In the genomic region with DNA sequence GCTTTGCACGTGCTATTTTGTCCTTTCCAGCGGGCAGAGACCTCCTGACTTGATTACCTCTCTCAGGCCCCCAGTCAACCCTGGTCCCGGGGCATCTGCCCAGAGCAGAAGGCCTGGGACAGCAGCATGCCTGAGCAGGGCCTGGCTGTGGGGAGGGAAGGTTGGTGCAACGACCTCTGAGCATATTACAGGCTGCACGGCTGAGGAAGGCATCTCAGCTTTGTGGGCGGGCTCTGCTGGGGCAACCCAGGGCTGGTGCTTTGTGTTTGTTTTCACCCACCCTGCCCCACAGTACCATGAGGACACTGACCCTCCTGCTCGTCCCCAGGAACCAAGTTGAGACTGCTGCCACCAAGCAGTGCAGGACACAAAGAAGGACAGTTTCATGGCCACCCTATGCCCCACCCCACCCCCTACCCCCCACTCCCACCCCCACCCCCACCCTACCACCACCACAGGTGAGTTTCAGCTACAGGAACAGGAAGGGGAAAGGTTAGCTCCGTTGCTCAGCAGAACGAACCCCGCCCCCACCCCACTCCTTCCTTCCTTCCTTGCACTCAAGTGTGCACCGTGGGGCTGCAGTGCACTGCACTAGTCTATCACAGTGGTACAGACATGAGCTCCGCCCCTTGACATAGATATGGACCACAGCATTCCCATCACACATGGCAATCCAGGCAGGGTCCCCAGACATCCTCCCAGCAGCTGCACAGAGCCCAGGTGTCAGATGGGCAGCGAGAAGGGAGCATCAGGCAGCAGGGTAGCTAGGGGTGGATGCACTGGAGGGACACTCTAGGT, we compare ENCODE assay signal across 8 mouse cellular contexts. TPM values are rescaled to one million over a fixed set of nuclear protein-coding genes. Genes with fewer than 3 reads are reported as not detected.
DNase-seq lines count a peak whose midpoint lies in the region; ATAC-seq lines count a peak whose summit lies in the region.

No protein-coding gene starts in this region.

- H3K4me2 ChIP-seq in embryonic facial prominence, embryonic 11.5 days (ENCODE audit: low read depth, low read length) = no peak overlapping the region
- H3K4me2 ChIP-seq in neural tube, embryonic 15.5 days = no peak overlapping the region

- ATAC-seq in embryonic facial prominence, embryonic 11.5 days (replicated peaks; ENCODE audit: insufficient number of reproducible peaks, low FRiP score, low TSS enrichment, low read depth) = peak; percentile 35; the same call in 1 of the 2 replicates
- no peak for ATAC-seq in cerebellum, adult (ENCODE audit: insufficient number of reproducible peaks, low FRiP score, low TSS enrichment)
- no peak for ATAC-seq in neural tube, embryonic 15.5 days (ENCODE audit: low FRiP score)

- H3K4me1 ChIP-seq in heart, embryonic 10.5 days = peaks cover 32% of the 10 kb centered on the region
- peaks cover 2% of the 10 kb centered on the region; the same call in 1 of the 2 replicates for H3K4me1 ChIP-seq in embryonic facial prominence, embryonic 11.5 days (ENCODE audit: control insufficient read depth, insufficient read depth, low read length)
- H3K4me1 ChIP-seq in neural tube, embryonic 15.5 days = peaks cover 18% of the 10 kb centered on the region

- peak overlapping the region; percentile 80 for H3K27ac ChIP-seq in heart, embryonic 10.5 days
- no peak overlapping the region for H3K27ac ChIP-seq in embryonic facial prominence, embryonic 11.5 days (replicated peaks; ENCODE audit: low read depth, low read length)
- no peak overlapping the region for H3K27ac ChIP-seq in neural tube, embryonic 15.5 days (replicated peaks)

- WGBS in heart, embryonic 10.5 days = 29% methylated on average over 13 of the region's 13 CpGs
- 41% methylated on average over 13 of the region's 13 CpGs for WGBS in embryonic facial prominence, embryonic 11.5 days
- WGBS in neural tube, embryonic 15.5 days = 44% methylated on average over 13 of the region's 13 CpGs

- H3K4me3 ChIP-seq in heart, embryonic 10.5 days = no peak overlapping the region; the same call in 1 of the 2 replicates
- no peak overlapping the region for H3K4me3 ChIP-seq in embryonic facial prominence, embryonic 11.5 days (ENCODE audit: low read depth, low read length)
- no peak overlapping the region for H3K4me3 ChIP-seq in neural tube, embryonic 15.5 days (replicated peaks)

- peak overlapping the region; percentile 32; the same call in 1 of the 2 replicates for H3K9ac ChIP-seq in embryonic facial prominence, embryonic 11.5 days (replicated peaks; ENCODE audit: low read length)
- no peak overlapping the region for H3K9ac ChIP-seq in neural tube, embryonic 15.5 days (replicated peaks)

- no peaks in the 10 kb centered on the region for H3K9me3 ChIP-seq in heart, embryonic 10.5 days
- no peaks in the 10 kb centered on the region for H3K9me3 ChIP-seq in embryonic facial prominence, embryonic 11.5 days (replicated peaks; ENCODE audit: control insufficient read depth, low read length)
- no peaks in the 10 kb centered on the region for H3K9me3 ChIP-seq in neural tube, embryonic 15.5 days (replicated peaks)

- no peaks in the 10 kb centered on the region for H3K36me3 ChIP-seq in heart, embryonic 10.5 days
- no peaks in the 10 kb centered on the region for H3K36me3 ChIP-seq in embryonic facial prominence, embryonic 11.5 days (replicated peaks; ENCODE audit: control insufficient read depth, insufficient read depth, low read depth, low read length)
- H3K36me3 ChIP-seq in neural tube, embryonic 15.5 days = no peaks in the 10 kb centered on the region

- peaks cover 18% of the 10 kb centered on the region for H3K27me3 ChIP-seq in heart, embryonic 10.5 days (ENCODE audit: insufficient read depth, poor library complexity, severe bottlenecking)
- H3K27me3 ChIP-seq in embryonic facial prominence, embryonic 11.5 days (ENCODE audit: control insufficient read depth, insufficient read depth, low read length) = no peaks in the 10 kb centered on the region
- H3K27me3 ChIP-seq in neural tube, embryonic 15.5 days (replicated peaks) = no peaks in the 10 kb centered on the region

- no peak for DNase-seq in heart, embryonic 10.5 days (ENCODE audit: low spot score)
- DNase-seq in heart, adult 9 months (ENCODE audit: low spot score in 2 of 2) = no peak
- peak; percentile 56 to 59 for DNase-seq in B cell, adult 2 months
- no peak for DNase-seq in embryonic facial prominence, embryonic 11.5 days (ENCODE audit: low spot score)
- peak; percentile 80 for DNase-seq in naive thymus-derived CD4-positive, alpha-beta T cell, adult 2 months (ENCODE audit: low read depth)
- no peak for DNase-seq in MN1 (ENCODE audit: low spot score)

RNA-seq across cellular contexts. Expression of a gene that starts 34.3 kb away (rescaled TPM):
- 20.9 and 22.0 TPM in 2 replicates for polyA plus RNA-seq in heart, embryonic 10.5 days (2016; fragmentation: Nextera tagmentation; extraction: Ambion mirVana)
- 10.5 and 14.0 TPM in 2 replicates for polyA plus RNA-seq in embryonic facial prominence, embryonic 11.5 days (2014; fragmentation: Nextera tagmentation; extraction: Ambion mirVana)
- polyA plus RNA-seq in neural tube, embryonic 15.5 days (2015; fragmentation: Nextera tagmentation; extraction: Ambion mirVana) = 18.4 and 20.7 TPM in 2 replicates

Comparison
In these comparisons a context has a peak if more than half of its experiments do, and no peak if none do; other contexts are left out.
1. DNase-seq: peak in B cell, adult 2 months (2 of 2) and naive thymus-derived CD4-positive, alpha-beta T cell, adult 2 months (single experiment); none in heart, embryonic 10.5 days (single experiment), heart, adult 9 months (0 of 2), embryonic facial prominence, embryonic 11.5 days (single experiment) and MN1 (single experiment).